Mouse (Mus musculus) liver, postnatal 0 days (tissue): ENCODE measurements around the gene Top1.

Source experiments
- CTCF ChIP-seq: sonication (generic); IDR thresholded peaks from 2 replicates; pipeline ENCODE4 v1.5.1; 2016; ENCODE audit warnings: antibody characterized with exemption, low read depth
- EP300 ChIP-seq: IDR thresholded peaks from 2 replicates; pipeline ENCODE4 v1.6.1; 2016; ENCODE audit warnings: antibody characterized with exemption, low read depth, mild to moderate bottlenecking

GRCm38 (mm10) chr2:160623745-160624144 is 21.9 kb upstream of the Top1 start:
- TF ChIP-seq CTCF, result no peak
- TF ChIP-seq EP300, result no peak
